Mouse (Mus musculus) central nervous system, embryonic 18 days (tissue): ENCODE measurements around the gene Bloc1s6. TPM values are rescaled to one million over a fixed set of nuclear protein-coding genes. Genes with fewer than 3 reads are reported as not detected.

ENCODE experiments used
- polyA plus RNA-seq: library from polyadenylated mRNA; depleted of rRNA; stranded (reverse); fragments of >200 nt; gene quantifications from 2 replicates; pipeline ENCODE4 v1.2.3, GENCODE M21; 2012; rRNA removed

Gene Bloc1s6
- 66.7 and 67.8 TPM in 2 replicates for polyA plus RNA-seq

GRCm38 (mm10) chr2:122737894-122738830 lies at the start of gene Bloc1s6:
Gene Bloc1s6, plus strand, starts transcription at chr2:122738503.

DNA sequence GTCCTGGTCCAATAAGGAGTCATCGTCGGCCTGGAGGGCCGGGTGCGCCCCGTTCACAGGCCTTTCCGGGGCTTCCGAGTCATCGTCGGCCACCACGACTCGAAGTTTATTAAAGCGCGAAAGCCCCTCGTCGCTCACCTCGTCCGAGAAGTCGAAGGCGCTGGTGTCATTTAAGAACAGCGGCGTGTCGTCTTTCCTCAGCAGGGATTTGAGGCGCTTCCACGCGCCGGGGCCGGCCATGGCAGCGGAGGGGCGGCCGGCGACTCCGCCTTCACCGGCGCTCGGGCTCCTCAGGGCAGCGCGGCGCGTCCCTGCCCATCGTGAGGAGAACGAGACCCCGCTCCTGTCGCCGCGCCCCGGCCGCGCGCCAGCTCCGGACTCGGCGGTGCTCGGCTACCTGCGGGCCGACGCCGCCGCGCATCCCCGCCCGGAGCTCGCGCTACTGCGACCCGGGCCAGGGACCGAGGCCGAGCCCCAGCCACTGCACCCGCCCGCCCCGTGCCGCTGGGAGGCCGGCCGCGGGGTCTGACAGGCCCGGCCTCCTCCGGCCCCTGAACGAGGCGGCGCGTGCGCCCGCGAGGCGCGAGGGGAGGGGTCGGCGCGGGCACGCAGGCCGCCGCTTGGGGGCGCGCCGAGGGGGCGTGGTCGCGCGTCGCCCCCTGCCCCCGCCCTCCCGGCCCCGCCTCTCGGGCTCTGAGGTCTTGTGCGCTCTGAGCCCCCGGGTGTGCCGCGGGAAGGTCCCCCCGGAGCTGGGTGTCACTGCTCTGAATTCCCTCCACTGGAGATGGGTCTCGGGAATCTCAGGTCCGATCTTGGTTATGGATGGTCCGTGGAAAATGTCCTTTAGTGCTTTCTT lies 35.9 kb upstream of the Bloc1s6 start, which contains the start of gene Slc30a4:
Gene Slc30a4 (minus strand): TSS at position 483 of the 856 bp plus-strand sequence.

GRCm38 (mm10) chr2:122765071-122765793 lies 26.9 kb downstream of the Bloc1s6 start, which contains the start of gene Sqor:
Gene Sqor, plus strand, starts transcription at chr2:122765237.

Other genes starting within 250 kb of the Bloc1s6 start
- gene Gatm, start 127.2 kb upstream of the Bloc1s6 start, polyA plus RNA-seq, result 42.5 and 45.0 TPM in 2 replicates
- gene AA467197, start 101.5 kb upstream of the Bloc1s6 start, polyA plus RNA-seq, result 0.27 and 0.31 TPM in 2 replicates
- gene Slc30a4, start 35.8 kb upstream of the Bloc1s6 start, polyA plus RNA-seq, result 16.2 and 17.2 TPM in 2 replicates
- 2.3 TPM in 2 replicates for gene Sqor, start 26.7 kb downstream of the Bloc1s6 start, polyA plus RNA-seq